Mouse (Mus musculus): ENCODE results near the gene Tmem267. TPM values are rescaled to one million over a fixed set of nuclear protein-coding genes. Genes with fewer than 3 reads are reported as not detected.
"Not testable (repeated sequence)": the region's sequence is repeated elsewhere in the genome, so short reads cannot be mapped to it uniquely, and the experiment has no call there.

Tmem267 gene
- polyA plus RNA-seq, 1 experiment from 2014 or later, result 1.5 TPM

- no peak within 1 kb of the TSS for H3K27ac ChIP-seq
- H3K9ac ChIP-seq (replicated peaks), result no peak within 1 kb of the TSS
- no peak for ATAC-seq (ENCODE audit: insufficient number of reproducible peaks, insufficient read depth, low FRiP score, low TSS enrichment, low read depth)
- 86% methylated on average over 6 of the region's 6 CpGs for WGBS
- H3K4me3 ChIP-seq (replicated peaks), result no peak within 1 kb of the TSS
- H3K4me1 ChIP-seq (replicated peaks), result no peaks in the 10 kb centered on the region
- H3K36me3 ChIP-seq, result no peaks in the 10 kb centered on the region
- H3K9me3 ChIP-seq, result no peaks in the 10 kb centered on the region
- H3K27me3 ChIP-seq, result no peaks in the 10 kb centered on the region
- no peak within 1 kb of the TSS for H3K4me2 ChIP-seq
Measured at GRCm38 (mm10) chr13:119623634-119624033, 135.8 kb downstream of the Tmem267 start, which contains the start of gene Ccl28. Ccl28 (plus strand) TSS chr13:119623819.

- not testable (repeated sequence) for H3K27me3 ChIP-seq; H3K36me3 ChIP-seq; H3K4me1 ChIP-seq (replicated peaks); H3K9me3 ChIP-seq; H3K4me2 ChIP-seq; H3K9ac ChIP-seq (replicated peaks); H3K27ac ChIP-seq; H3K4me3 ChIP-seq (replicated peaks); ATAC-seq (ENCODE audit: insufficient number of reproducible peaks, insufficient read depth, low FRiP score, low TSS enrichment, low read depth)
- WGBS, result 88% methylated on average over 5 of the region's 5 CpGs
Measured at GRCm38 (mm10) chr13:119625952-119626351, 138.1 kb downstream of the Tmem267 start.

GRCm38 (mm10) chr13:119631482-119632155, 143.8 kb downstream of the Tmem267 start:
- 14% methylated on average over 28 of the region's 33 CpGs for WGBS
- peak overlapping the region; percentile 54 for H3K4me3 ChIP-seq (replicated peaks)
- H3K9ac ChIP-seq (replicated peaks), result peak overlapping the region; percentile 64
- H3K4me2 ChIP-seq, result peak overlapping the region; percentile 60
- peak; percentile 88 for ATAC-seq (ENCODE audit: insufficient number of reproducible peaks, insufficient read depth, low FRiP score, low TSS enrichment, low read depth)
- no peaks in the 10 kb centered on the region for H3K9me3 ChIP-seq
- no peaks in the 10 kb centered on the region for H3K36me3 ChIP-seq
- H3K27me3 ChIP-seq, result no peaks in the 10 kb centered on the region; the same call in 1 of the 2 replicates
- no peaks in the 10 kb centered on the region for H3K4me1 ChIP-seq (replicated peaks)
- H3K27ac ChIP-seq, result no peak overlapping the region

GRCm38 (mm10) chr13:119632156-119632548, 144.3 kb downstream of the Tmem267 start:
- Histone ChIP-seq H3K27ac (no peak overlapping the region), H3K4me2 (peak overlapping the region; percentile 60), H3K4me3 (replicated peaks) (peak overlapping the region; percentile 54; the same call in 1 of the 2 replicates), H3K9me3 (no peaks in the 10 kb centered on the region), H3K27me3 (no peaks in the 10 kb centered on the region; the same call in 1 of the 2 replicates), H3K36me3 (no peaks in the 10 kb centered on the region), H3K9ac (replicated peaks) (no peak overlapping the region), H3K4me1 (replicated peaks) (no peaks in the 10 kb centered on the region)
- 87% methylated on average over 4 of the region's 4 CpGs for WGBS
- ATAC-seq (ENCODE audit: insufficient number of reproducible peaks, insufficient read depth, low FRiP score, low TSS enrichment, low read depth), result 0 out of 2 replicates have a peak, but pooled peaks have one; percentile 21

GRCm38 (mm10) chr13:119635496-119635895, 147.7 kb downstream of the Tmem267 start:
- Histone ChIP-seq H3K36me3 (no peaks in the 10 kb centered on the region), H3K4me1 (replicated peaks) (no peaks in the 10 kb centered on the region), H3K27ac (no peak overlapping the region), H3K9ac (replicated peaks) (no peak overlapping the region), H3K27me3 (no peaks in the 10 kb centered on the region; the same call in 1 of the 2 replicates), H3K9me3 (no peaks in the 10 kb centered on the region), H3K4me3 (replicated peaks) (no peak overlapping the region), H3K4me2 (no peak overlapping the region)
- no peak for ATAC-seq (ENCODE audit: insufficient number of reproducible peaks, insufficient read depth, low FRiP score, low TSS enrichment, low read depth)
- 36% methylated on average over 2 of the region's 2 CpGs for WGBS

- Histone ChIP-seq H3K9ac (replicated peaks) (no peak overlapping the region), H3K4me1 (replicated peaks) (no peaks in the 10 kb centered on the region), H3K9me3 (no peaks in the 10 kb centered on the region), H3K4me2 (no peak overlapping the region), H3K27ac (no peak overlapping the region), H3K4me3 (replicated peaks) (no peak overlapping the region), H3K36me3 (no peaks in the 10 kb centered on the region), H3K27me3 (no peaks in the 10 kb centered on the region; the same call in 1 of the 2 replicates)
- 79% methylated on average over 4 of the region's 4 CpGs for WGBS
- ATAC-seq (ENCODE audit: insufficient number of reproducible peaks, insufficient read depth, low FRiP score, low TSS enrichment, low read depth), result no peak
Measured at GRCm38 (mm10) chr13:119637837-119638236, 150.0 kb downstream of the Tmem267 start.

- H3K36me3 ChIP-seq, result no peaks in the 10 kb centered on the region
- no peaks in the 10 kb centered on the region for H3K4me1 ChIP-seq (replicated peaks)
- ATAC-seq (ENCODE audit: insufficient number of reproducible peaks, insufficient read depth, low FRiP score, low TSS enrichment, low read depth), result no peak
- no peak overlapping the region for H3K27ac ChIP-seq
- WGBS, result 82% methylated on average over 5 of the region's 5 CpGs
- no peak overlapping the region for H3K9ac ChIP-seq (replicated peaks)
- H3K4me2 ChIP-seq, result no peak overlapping the region
- H3K9me3 ChIP-seq, result no peaks in the 10 kb centered on the region
- no peaks in the 10 kb centered on the region; the same call in 1 of the 2 replicates for H3K27me3 ChIP-seq
- H3K4me3 ChIP-seq (replicated peaks), result no peak overlapping the region
Measured at GRCm38 (mm10) chr13:119638449-119638848, 150.6 kb downstream of the Tmem267 start.

- no peak for ATAC-seq (ENCODE audit: insufficient number of reproducible peaks, insufficient read depth, low FRiP score, low TSS enrichment, low read depth)
- no peaks in the 10 kb centered on the region for H3K4me1 ChIP-seq (replicated peaks)
- H3K9ac ChIP-seq (replicated peaks), result no peak overlapping the region
- no peak overlapping the region for H3K27ac ChIP-seq
- H3K4me2 ChIP-seq, result no peak overlapping the region
- no peaks in the 10 kb centered on the region for H3K9me3 ChIP-seq
- H3K4me3 ChIP-seq (replicated peaks), result no peak overlapping the region
- no peaks in the 10 kb centered on the region for H3K36me3 ChIP-seq
- WGBS, result 74% methylated on average over 5 of the region's 5 CpGs
- H3K27me3 ChIP-seq, result no peaks in the 10 kb centered on the region
Measured at GRCm38 (mm10) chr13:119639302-119639701, 151.5 kb downstream of the Tmem267 start.

GRCm38 (mm10) chr13:119640504-119640903, 152.7 kb downstream of the Tmem267 start:
- Histone ChIP-seq H3K27me3 (no peaks in the 10 kb centered on the region), H3K9me3 (no peaks in the 10 kb centered on the region), H3K4me2 (no peak overlapping the region), H3K9ac (replicated peaks) (no peak overlapping the region), H3K4me1 (replicated peaks) (no peaks in the 10 kb centered on the region), H3K4me3 (replicated peaks) (no peak overlapping the region), H3K36me3 (no peaks in the 10 kb centered on the region), H3K27ac (no peak overlapping the region)
- no peak for ATAC-seq (ENCODE audit: insufficient number of reproducible peaks, insufficient read depth, low FRiP score, low TSS enrichment, low read depth)
- WGBS, result 35% methylated on average over 4 of the region's 4 CpGs

GRCm38 (mm10) chr13:119641145-119641544, 153.3 kb downstream of the Tmem267 start:
- Histone ChIP-seq H3K27me3 (no peaks in the 10 kb centered on the region), H3K4me2 (no peak overlapping the region), H3K4me3 (replicated peaks) (no peak overlapping the region), H3K9me3 (no peaks in the 10 kb centered on the region), H3K9ac (replicated peaks) (no peak overlapping the region), H3K27ac (no peak overlapping the region), H3K36me3 (no peaks in the 10 kb centered on the region), H3K4me1 (replicated peaks) (no peaks in the 10 kb centered on the region)
- no peak for ATAC-seq (ENCODE audit: insufficient number of reproducible peaks, insufficient read depth, low FRiP score, low TSS enrichment, low read depth)
- 76% methylated on average over 7 of the region's 7 CpGs for WGBS

GRCm38 (mm10) chr13:119644769-119645168, 156.9 kb downstream of the Tmem267 start:
- no peak for ATAC-seq (ENCODE audit: insufficient number of reproducible peaks, insufficient read depth, low FRiP score, low TSS enrichment, low read depth)
- 65% methylated on average over 5 of the region's 5 CpGs for WGBS
- Histone ChIP-seq H3K4me3 (replicated peaks) (no peak overlapping the region), H3K4me1 (replicated peaks) (no peaks in the 10 kb centered on the region), H3K9ac (replicated peaks) (no peak overlapping the region), H3K36me3 (no peaks in the 10 kb centered on the region), H3K27me3 (no peaks in the 10 kb centered on the region), H3K27ac (no peak overlapping the region), H3K9me3 (no peaks in the 10 kb centered on the region), H3K4me2 (no peak overlapping the region)

GRCm38 (mm10) chr13:119646511-119646910, 158.7 kb downstream of the Tmem267 start:
- Histone ChIP-seq H3K4me3 (replicated peaks) (no peak overlapping the region), H3K4me1 (replicated peaks) (no peaks in the 10 kb centered on the region), H3K27me3 (no peaks in the 10 kb centered on the region), H3K27ac (no peak overlapping the region), H3K4me2 (no peak overlapping the region), H3K9me3 (no peaks in the 10 kb centered on the region), H3K9ac (replicated peaks) (no peak overlapping the region), H3K36me3 (no peaks in the 10 kb centered on the region)
- WGBS, result 92% methylated on average over 1 of the region's 1 CpGs
- no peak for ATAC-seq (ENCODE audit: insufficient number of reproducible peaks, insufficient read depth, low FRiP score, low TSS enrichment, low read depth)
